Mouse (Mus musculus): ENCODE results near the gene Bcl2. TPM values are rescaled to one million over a fixed set of nuclear protein-coding genes. Genes with fewer than 3 reads are reported as not detected.

Bcl2 gene
- polyA plus RNA-seq (2016; fragmentation: Nextera tagmentation; extraction: Ambion mirVana): 9.7 and 11.0 TPM in 2 replicates

GRCm38 (mm10) chr1:106713621-106714529 is at the start of gene Bcl2:
Gene Bcl2, minus strand, starts transcription at chr1:106714274.
- H3K4me3 ChIP-seq (replicated peaks): peak within 1 kb of the TSS; percentile 75
- H3K9ac ChIP-seq: peak within 1 kb of the TSS; percentile 81
- H3K36me3 ChIP-seq (replicated peaks): no peaks in the 10 kb centered on the region
- peak within 1 kb of the TSS; percentile 85 for H3K27ac ChIP-seq
- under 1% methylated on average over 63 of the region's 95 CpGs for WGBS
- peaks cover 24% of the 10 kb centered on the region for H3K4me1 ChIP-seq
- H3K27me3 ChIP-seq: peaks cover 13% of the 10 kb centered on the region
- no peaks in the 10 kb centered on the region for H3K9me3 ChIP-seq
- ATAC-seq (ENCODE audit: low FRiP score): peak; percentile 88
- H3K4me2 ChIP-seq: peak within 1 kb of the TSS; percentile 92

- H3K9ac ChIP-seq: no peak overlapping the region
- 91% methylated on average over 3 of the region's 3 CpGs for WGBS
- ATAC-seq (ENCODE audit: low FRiP score): no peak
- no peaks in the 10 kb centered on the region for H3K9me3 ChIP-seq
- H3K36me3 ChIP-seq (replicated peaks): peaks cover 8% of the 10 kb centered on the region; the same call in 1 of the 2 replicates
- no peak overlapping the region for H3K27ac ChIP-seq
- H3K4me1 ChIP-seq: peaks cover 9% of the 10 kb centered on the region
- H3K4me3 ChIP-seq (replicated peaks): no peak overlapping the region
- no peak overlapping the region for H3K4me2 ChIP-seq
- H3K27me3 ChIP-seq: no peaks in the 10 kb centered on the region
These were observed 46.7 kb upstream of the Bcl2 start for GRCm38 (mm10) chr1:106760750-106761149.

DNA sequence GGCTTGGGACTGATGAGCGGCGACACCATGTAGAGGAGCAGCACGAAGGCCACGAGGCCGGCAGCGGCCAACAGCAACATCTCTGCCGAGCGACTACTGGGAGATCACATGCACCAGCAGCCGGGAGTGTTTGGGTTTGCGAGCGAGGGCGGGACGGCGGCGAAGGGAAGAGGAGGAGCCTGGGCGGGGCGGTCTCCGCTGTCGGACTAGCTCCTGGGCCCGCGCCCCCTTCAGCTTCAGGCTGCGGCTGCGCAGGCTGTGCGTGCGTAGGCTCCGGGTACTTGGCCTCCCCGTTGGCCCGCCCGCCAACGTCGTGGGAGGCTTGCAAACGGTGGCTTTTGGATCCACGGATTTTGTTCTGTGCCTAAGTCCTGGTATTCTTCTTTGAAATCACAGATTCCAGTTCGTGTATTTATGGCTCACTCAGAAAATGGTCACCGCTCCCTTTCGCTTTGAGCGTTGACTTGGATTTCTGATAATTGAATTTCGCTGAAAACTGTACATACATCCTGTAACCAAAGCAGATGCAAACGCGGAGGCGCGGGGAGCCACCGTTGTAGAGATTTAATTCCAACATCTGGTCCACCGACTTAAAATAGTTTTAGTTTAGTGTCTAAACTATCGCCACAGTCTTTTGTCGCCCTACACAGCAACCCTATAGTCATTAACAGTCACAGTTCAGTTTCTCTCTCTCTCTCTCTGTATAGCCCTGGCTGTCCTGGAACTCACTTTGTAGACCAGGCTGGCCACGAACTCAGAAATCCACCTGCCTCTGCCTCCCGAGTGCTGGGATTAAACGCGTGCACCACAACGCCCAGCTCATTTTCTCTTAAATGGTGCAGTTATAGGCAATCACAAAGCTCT is 45.7 kb upstream of the Bcl2 start, which contains the start of gene Kdsr:
Kdsr (minus strand) TSS at position 156 of the 864 bp plus-strand sequence.
- no peaks in the 10 kb centered on the region for H3K27me3 ChIP-seq
- peaks cover 4% of the 10 kb centered on the region; the same call in 1 of the 2 replicates for H3K36me3 ChIP-seq (replicated peaks)
- ATAC-seq (ENCODE audit: low FRiP score): peak; percentile 98
- no peaks in the 10 kb centered on the region for H3K9me3 ChIP-seq
- H3K4me2 ChIP-seq: peak within 1 kb of the TSS; percentile 91
- H3K27ac ChIP-seq: peak within 1 kb of the TSS; percentile 88
- 3% methylated on average over 51 of the region's 51 CpGs for WGBS
- H3K9ac ChIP-seq: peak within 1 kb of the TSS; percentile 76
- peaks cover 9% of the 10 kb centered on the region for H3K4me1 ChIP-seq
- H3K4me3 ChIP-seq (replicated peaks): peak within 1 kb of the TSS; percentile 67

DNA sequence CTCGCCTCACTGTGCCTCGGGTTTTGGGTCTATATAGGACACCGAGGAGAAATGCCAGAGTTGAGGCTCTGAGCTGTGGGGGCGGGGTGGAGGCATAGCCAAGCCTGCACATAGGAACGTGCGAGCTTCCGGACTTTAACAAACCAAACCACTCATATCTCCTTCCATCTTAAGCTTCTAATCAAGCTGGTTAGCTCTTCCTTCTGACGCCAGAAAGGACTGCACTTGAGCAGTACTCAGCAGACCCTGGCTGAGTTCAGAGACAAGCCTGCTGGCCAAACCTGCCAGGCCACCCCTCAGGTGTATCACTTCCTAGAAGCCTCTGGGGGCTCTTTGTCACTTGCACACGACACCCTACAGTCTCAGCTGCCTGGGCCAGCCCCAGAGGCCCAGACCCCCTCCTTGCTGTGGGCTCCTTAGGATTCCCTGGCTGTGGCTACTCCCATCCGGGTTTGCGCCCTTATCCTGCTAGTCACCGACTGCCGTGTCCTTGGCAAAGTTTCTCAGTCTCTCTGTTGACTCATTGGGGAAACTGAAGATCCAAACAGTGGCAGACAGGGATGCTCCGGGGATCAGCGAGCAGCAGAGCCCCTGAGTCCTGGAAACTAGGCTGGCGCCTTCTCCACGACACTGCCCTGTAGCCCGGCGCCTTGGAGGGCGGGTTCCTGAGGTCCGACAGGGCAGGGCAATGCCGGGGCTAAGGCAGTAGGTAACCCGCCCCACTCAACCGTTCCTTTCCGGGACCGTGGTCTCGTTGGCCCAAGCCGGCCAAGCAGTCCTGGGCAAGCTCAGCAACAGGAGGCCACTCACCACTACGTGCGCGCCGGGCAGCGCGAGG is 44.9 kb upstream of the Bcl2 start:
- no peaks in the 10 kb centered on the region for H3K9me3 ChIP-seq
- no peaks in the 10 kb centered on the region for H3K36me3 ChIP-seq (replicated peaks)
- ATAC-seq (ENCODE audit: low FRiP score): peak; percentile 34
- H3K27ac ChIP-seq: peak overlapping the region; percentile 70
- H3K27me3 ChIP-seq: no peaks in the 10 kb centered on the region
- H3K4me1 ChIP-seq: peaks cover 9% of the 10 kb centered on the region
- 4% methylated on average over 34 of the region's 34 CpGs for WGBS
- H3K4me2 ChIP-seq: peak overlapping the region; percentile 91
- H3K4me3 ChIP-seq (replicated peaks): peak overlapping the region; percentile 67
- H3K9ac ChIP-seq: peak overlapping the region; percentile 76

DNA sequence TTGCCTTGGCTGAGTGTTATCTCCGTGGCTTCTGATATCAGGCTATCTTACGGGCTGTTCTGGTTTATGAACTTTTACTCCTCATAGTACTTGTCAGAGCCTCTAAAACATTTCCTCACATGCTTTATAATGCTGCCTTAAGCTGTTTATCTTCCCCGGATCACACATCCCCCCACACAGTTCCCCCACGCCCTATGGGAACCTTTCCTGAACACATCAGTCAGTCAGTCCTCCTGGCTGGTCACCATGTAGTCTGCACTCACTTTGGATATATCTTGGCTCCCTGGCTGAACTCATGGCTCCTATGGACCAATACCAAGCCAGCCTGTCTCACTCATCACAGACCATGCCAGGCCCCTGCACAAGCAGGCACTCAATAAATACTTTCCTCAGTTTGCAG is 42.6 kb upstream of the Bcl2 start:
- ATAC-seq (ENCODE audit: low FRiP score): no peak
- H3K4me2 ChIP-seq: no peak overlapping the region
- H3K4me1 ChIP-seq: peaks cover 9% of the 10 kb centered on the region
- no peak overlapping the region for H3K9ac ChIP-seq
- H3K27me3 ChIP-seq: no peaks in the 10 kb centered on the region
- H3K9me3 ChIP-seq: no peaks in the 10 kb centered on the region
- 91% methylated on average over 4 of the region's 4 CpGs for WGBS
- no peak overlapping the region for H3K27ac ChIP-seq
- H3K4me3 ChIP-seq (replicated peaks): no peak overlapping the region
- no peaks in the 10 kb centered on the region for H3K36me3 ChIP-seq (replicated peaks)

DNA sequence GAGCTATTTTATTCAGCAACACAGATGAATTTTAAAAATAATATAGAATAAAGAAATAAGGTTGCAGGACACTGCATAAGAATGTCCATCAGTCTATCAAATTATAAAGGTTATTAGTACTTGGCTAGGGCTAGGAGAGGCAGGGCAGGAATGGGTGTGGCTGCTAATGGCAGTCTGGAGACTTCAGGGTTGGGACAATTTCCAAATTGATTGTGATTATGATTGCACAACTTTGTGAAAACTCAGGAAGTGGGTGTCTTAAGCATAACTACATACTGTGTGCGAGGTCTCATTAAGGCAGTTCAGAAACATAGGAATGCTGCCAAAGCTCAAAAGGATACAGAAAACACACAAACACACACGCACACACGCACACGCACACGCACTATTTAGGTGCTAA is 37.9 kb upstream of the Bcl2 start:
- H3K9ac ChIP-seq: no peak overlapping the region
- no peaks in the 10 kb centered on the region for H3K27me3 ChIP-seq
- no peaks in the 10 kb centered on the region for H3K4me1 ChIP-seq
- H3K9me3 ChIP-seq: no peaks in the 10 kb centered on the region
- no peak overlapping the region for H3K4me2 ChIP-seq
- WGBS: 93% methylated on average over 5 of the region's 5 CpGs
- ATAC-seq (ENCODE audit: low FRiP score): no peak
- H3K36me3 ChIP-seq (replicated peaks): peaks cover 8% of the 10 kb centered on the region
- no peak overlapping the region for H3K4me3 ChIP-seq (replicated peaks)
- no peak overlapping the region for H3K27ac ChIP-seq

- Histone ChIP-seq H3K9ac (no peak overlapping the region), H3K27ac (no peak overlapping the region), H3K36me3 (replicated peaks) (peaks cover 20% of the 10 kb centered on the region), H3K9me3 (no peaks in the 10 kb centered on the region), H3K4me1 (no peaks in the 10 kb centered on the region), H3K4me3 (replicated peaks) (no peak overlapping the region), H3K27me3 (no peaks in the 10 kb centered on the region), H3K4me2 (no peak overlapping the region)
- WGBS: 91% methylated on average over 1 of the region's 1 CpGs
- ATAC-seq (ENCODE audit: low FRiP score): no peak
These were observed 36.6 kb upstream of the Bcl2 start for GRCm38 (mm10) chr1:106750656-106751055.

DNA sequence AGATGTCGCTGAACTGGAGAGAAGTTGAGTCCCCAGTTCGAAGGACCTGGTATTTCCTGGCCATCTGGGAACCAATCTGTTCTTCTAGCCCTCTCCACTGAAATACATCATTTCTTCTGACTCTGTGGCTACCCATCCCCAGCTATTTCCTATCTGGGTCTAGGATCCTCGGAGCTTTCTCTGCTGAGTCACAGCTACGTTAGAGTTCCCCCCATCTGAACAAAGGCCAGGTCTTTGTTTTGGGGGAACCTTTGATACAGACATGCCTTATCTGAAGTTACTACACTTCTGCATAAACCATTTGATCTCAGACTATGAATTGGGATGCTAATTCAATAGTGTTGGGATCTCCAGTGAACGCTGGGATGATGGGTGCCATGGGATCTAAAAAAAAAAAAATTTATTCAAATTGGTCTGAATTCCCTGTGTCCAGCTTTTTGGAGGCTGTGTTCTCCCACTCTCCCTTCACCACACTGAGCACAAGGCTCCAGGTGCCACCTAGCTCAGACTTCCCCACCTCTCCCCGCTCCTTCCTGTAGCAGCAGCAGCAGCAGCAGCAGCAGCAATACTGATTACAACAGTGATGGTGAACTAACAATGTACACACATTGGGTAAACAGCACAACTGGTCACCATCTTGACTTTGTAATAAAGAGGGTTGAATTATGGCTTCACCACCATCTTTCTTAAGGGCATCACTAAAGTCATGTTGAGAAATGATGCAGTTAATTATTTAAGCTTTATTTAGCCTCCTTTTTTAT is 34.7 kb upstream of the Bcl2 start:
- H3K27me3 ChIP-seq: no peaks in the 10 kb centered on the region
- no peak overlapping the region for H3K27ac ChIP-seq
- peaks cover 20% of the 10 kb centered on the region for H3K36me3 ChIP-seq (replicated peaks)
- H3K4me3 ChIP-seq (replicated peaks): no peak overlapping the region
- no peaks in the 10 kb centered on the region for H3K4me1 ChIP-seq
- WGBS: 91% methylated on average over 6 of the region's 6 CpGs
- no peak overlapping the region for H3K9ac ChIP-seq
- H3K4me2 ChIP-seq: no peak overlapping the region
- no peak for ATAC-seq (ENCODE audit: low FRiP score)
- H3K9me3 ChIP-seq: no peaks in the 10 kb centered on the region

DNA sequence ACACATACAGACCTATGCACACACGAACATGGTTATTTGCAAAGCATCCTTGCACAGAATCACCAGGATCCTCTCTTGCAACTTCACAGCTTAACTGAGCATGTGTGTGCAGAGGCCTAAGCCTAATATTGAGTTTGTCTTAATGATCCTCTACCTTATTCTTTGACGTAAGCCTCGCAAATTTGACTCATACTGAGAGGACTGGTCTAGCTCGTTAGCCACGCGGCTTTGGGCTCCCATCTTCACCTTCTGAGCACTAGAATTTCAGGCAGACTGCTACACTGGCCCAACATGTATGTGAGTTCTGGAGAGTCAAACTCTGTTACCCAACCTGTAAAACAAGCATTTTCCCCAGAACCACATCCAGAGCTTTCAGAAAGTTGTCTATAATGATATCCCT is 28.9 kb upstream of the Bcl2 start:
- ATAC-seq (ENCODE audit: low FRiP score): no peak
- no peak overlapping the region for H3K4me2 ChIP-seq
- H3K9ac ChIP-seq: no peak overlapping the region
- H3K9me3 ChIP-seq: no peaks in the 10 kb centered on the region
- H3K27me3 ChIP-seq: no peaks in the 10 kb centered on the region
- H3K27ac ChIP-seq: no peak overlapping the region
- whole genome bisulfite sequencing: 79% methylated on average over 6 of the region's 6 CpGs
- no peaks in the 10 kb centered on the region for H3K4me1 ChIP-seq
- H3K4me3 ChIP-seq (replicated peaks): no peak overlapping the region
- H3K36me3 ChIP-seq (replicated peaks): peaks cover 29% of the 10 kb centered on the region

- H3K4me1 ChIP-seq: no peaks in the 10 kb centered on the region
- no peaks in the 10 kb centered on the region for H3K27me3 ChIP-seq
- H3K4me3 ChIP-seq (replicated peaks): no peak overlapping the region
- H3K9me3 ChIP-seq: no peaks in the 10 kb centered on the region
- H3K27ac ChIP-seq: no peak overlapping the region
- peaks cover 10% of the 10 kb centered on the region; the same call in 1 of the 2 replicates for H3K36me3 ChIP-seq (replicated peaks)
- H3K4me2 ChIP-seq: no peak overlapping the region
- no peak overlapping the region for H3K9ac ChIP-seq
- ATAC-seq (ENCODE audit: low FRiP score): no peak
- WGBS: 94% methylated on average over 4 of the region's 4 CpGs
These were observed 26.7 kb upstream of the Bcl2 start for GRCm38 (mm10) chr1:106740735-106741134.

DNA sequence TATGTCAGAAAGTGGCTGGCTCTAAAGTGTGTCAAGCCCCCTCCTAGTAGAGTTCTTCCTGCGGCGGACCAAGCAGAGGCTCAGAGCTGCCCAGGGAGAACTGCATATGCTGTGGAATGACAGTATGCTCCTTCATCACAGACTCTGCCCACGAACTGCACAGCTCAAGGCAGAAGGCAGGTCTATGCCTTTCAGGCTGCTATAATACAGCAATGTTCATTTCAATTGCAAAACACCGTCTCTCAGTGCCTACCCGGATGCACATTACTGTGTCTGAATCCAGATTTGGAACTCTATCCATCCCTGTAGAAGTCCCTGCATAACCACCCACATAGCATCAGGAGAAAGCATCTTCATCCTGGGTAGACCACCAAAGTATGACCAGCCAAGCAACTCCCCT is 25.7 kb upstream of the Bcl2 start:
- no peaks in the 10 kb centered on the region for H3K4me1 ChIP-seq
- no peak for ATAC-seq (ENCODE audit: low FRiP score)
- 98% methylated on average over 5 of the region's 5 CpGs for WGBS
- no peaks in the 10 kb centered on the region for H3K27me3 ChIP-seq
- no peak overlapping the region for H3K4me2 ChIP-seq
- H3K9me3 ChIP-seq: no peaks in the 10 kb centered on the region
- H3K27ac ChIP-seq: no peak overlapping the region
- no peak overlapping the region for H3K9ac ChIP-seq
- H3K4me3 ChIP-seq (replicated peaks): no peak overlapping the region
- peaks cover 10% of the 10 kb centered on the region; the same call in 1 of the 2 replicates for H3K36me3 ChIP-seq (replicated peaks)
